Mouse (Mus musculus) erythroblast, embryonic 14.5 days (primary cell): Measurements from ENCODE around the gene Ddx41.

ENCODE experiments used
- GATA1 ChIP-seq: IDR thresholded peaks from 2 replicates; pipeline ENCODE4 v1.6.1; 2012; ENCODE audit warnings: low read length, inconsistent platforms, mixed read lengths
- TAL1 ChIP-seq: IDR thresholded peaks from 3 replicates; pipeline ENCODE4 v1.6.1; 2012; ENCODE audit warnings: low read length, inconsistent platforms, mixed read lengths

GRCm38 (mm10) chr13:55513828-55514227, 22.6 kb downstream of the Ddx41 start:
- no peak for TF ChIP-seq GATA1
- no peak for TF ChIP-seq TAL1
